Mouse (Mus musculus) lung, embryonic 14.5 days (tissue): ENCODE results near the gene Bcl2. TPM values are rescaled to one million over a fixed set of nuclear protein-coding genes. Genes with fewer than 3 reads are reported as not detected.

Source experiments
- ATAC-seq: fragments of 200-750 bp; cut with Nextera tagmentation; 2 replicates; pipeline ENCODE4 v1.8.0; 2017; ENCODE audit warnings: mild to moderate bottlenecking, moderate TSS enrichment, moderate library complexity; ENCODE audit not compliant: insufficient read depth
- DNase-seq: peaks from one replicate; pipeline ENCODE4 v3.0.0-alpha.2; 2015
- H3K27ac ChIP-seq: fragments of 300-500 bp; sonication (generic); 2 replicates; pipeline ENCODE4 v1.5.1; 2014; ENCODE audit warnings: low read depth, mild to moderate bottlenecking, moderate library complexity
- H3K27me3 ChIP-seq: fragments of 300-500 bp; sonication (generic); 2 replicates; pipeline ENCODE4 v1.6.1; 2014; ENCODE audit warnings: low read length, control low read depth; ENCODE audit not compliant: insufficient read depth
- H3K36me3 ChIP-seq: fragments of 300-500 bp; sonication (generic); 2 replicates; pipeline ENCODE4 v1.6.1; 2014; ENCODE audit warnings: control low read depth; ENCODE audit not compliant: insufficient read depth
- H3K4me1 ChIP-seq: fragments of 300-500 bp; sonication (generic); 2 replicates; pipeline ENCODE4 v1.6.1; 2014; ENCODE audit warnings: antibody characterized with exemption, control low read depth; ENCODE audit not compliant: insufficient read depth
- H3K4me2 ChIP-seq: fragments of 300-500 bp; sonication (generic); 2 replicates; pipeline ENCODE4 v1.6.1; 2014; ENCODE audit warnings: mild to moderate bottlenecking
- H3K4me3 ChIP-seq: fragments of 300-500 bp; sonication (generic); 2 replicates; pipeline ENCODE4 v1.5.1; 2014; ENCODE audit warnings: low read depth, low read length
- H3K9ac ChIP-seq: fragments of 300-500 bp; sonication (generic); 2 replicates; pipeline ENCODE4 v1.6.1; 2014
- H3K9me3 ChIP-seq: fragments of 300-500 bp; sonication (generic); 2 replicates; pipeline ENCODE4 v1.6.1; 2016; ENCODE audit warnings: low read depth, low read length, control low read depth
- CTCF ChIP-seq: IDR thresholded peaks from 2 replicates; pipeline ENCODE4 v1.5.1; 2016; ENCODE audit warnings: antibody characterized with exemption, low read depth
- WGBS: fragments of 180-500 bp; shearing (Covaris S2); extraction: QIAGEN DNeasy Blood & Tissue Kit; methylation state at CpG from one replicate; pipeline ENCODE4 v1.1.7; 2014; 5-methylcytosine and 5-hydroxymethylcytosine counted together
- polyA plus RNA-seq: library from polyadenylated mRNA; unstranded; fragments of >200 nt; fragmentation: Nextera tagmentation; extraction: Ambion mirVana; gene quantifications from 2 replicates; pipeline ENCODE4 v1.2.1, GENCODE M21; 2014

The Bcl2 gene
- polyA plus RNA-seq = 16.2 and 16.5 TPM in 2 replicates

DNA sequence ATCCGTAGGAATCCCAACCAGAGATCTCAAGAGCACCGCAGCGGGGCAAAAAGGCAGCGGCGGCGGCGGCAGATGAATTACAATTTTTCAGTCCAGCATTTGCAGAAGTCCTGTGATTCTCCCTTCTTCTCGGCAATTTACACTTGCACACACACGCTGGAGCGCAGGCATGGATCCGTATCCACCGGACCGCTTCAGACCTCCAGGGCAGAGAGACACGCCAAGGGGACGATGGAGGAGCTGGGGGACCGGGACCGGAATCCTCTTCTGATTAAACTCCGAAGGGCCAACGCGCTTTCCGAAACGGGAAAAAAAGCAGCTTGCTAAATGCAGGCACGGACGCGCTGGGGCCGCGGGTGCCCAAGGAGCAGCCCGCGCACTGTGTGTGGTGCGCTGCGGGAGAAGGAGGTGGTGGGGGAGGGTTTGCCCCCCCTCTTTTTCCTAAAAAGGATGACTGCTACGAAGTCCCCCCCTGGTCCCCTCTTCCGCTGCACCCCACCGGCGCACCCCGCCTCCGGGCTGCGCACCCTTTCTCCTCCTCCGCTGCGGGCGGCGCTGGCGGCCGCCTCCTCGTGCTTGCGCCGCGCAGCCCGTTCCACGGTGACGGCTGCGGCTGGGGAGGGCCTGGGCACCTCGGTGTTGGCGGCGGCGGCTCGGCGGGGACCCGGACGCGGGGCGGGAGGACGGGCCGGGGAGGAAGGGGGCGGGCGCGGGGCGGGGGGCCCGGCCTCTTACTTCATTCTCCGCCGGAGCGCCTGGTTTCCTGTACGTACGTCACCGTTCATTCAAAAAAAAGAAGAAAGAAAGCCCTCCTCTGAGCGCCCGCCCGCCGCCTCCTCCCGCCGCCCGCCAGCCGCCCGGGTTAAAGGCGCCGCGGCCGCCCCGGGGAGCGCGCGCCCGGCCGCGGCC is at the start of gene Bcl2:
Bcl2 (minus strand) TSS at position 654 of the 909 bp plus-strand sequence.
- under 1% methylated on average over 84 of the region's 95 CpGs for WGBS
- H3K9ac ChIP-seq = peak within 1 kb of the TSS; percentile 85
- H3K27me3 ChIP-seq = no peaks in the 10 kb centered on the region
- no peaks in the 10 kb centered on the region for H3K36me3 ChIP-seq
- no peak for TF ChIP-seq CTCF
- peak; percentile 84 for ATAC-seq
- peak within 1 kb of the TSS; percentile 98 for H3K4me2 ChIP-seq
- H3K9me3 ChIP-seq = no peaks in the 10 kb centered on the region
- peak; percentile 89 for DNase-seq
- peak within 1 kb of the TSS; percentile 95 for H3K27ac ChIP-seq
- peaks cover 10% of the 10 kb centered on the region for H3K4me1 ChIP-seq
- H3K4me3 ChIP-seq = peak within 1 kb of the TSS; percentile 73

DNA sequence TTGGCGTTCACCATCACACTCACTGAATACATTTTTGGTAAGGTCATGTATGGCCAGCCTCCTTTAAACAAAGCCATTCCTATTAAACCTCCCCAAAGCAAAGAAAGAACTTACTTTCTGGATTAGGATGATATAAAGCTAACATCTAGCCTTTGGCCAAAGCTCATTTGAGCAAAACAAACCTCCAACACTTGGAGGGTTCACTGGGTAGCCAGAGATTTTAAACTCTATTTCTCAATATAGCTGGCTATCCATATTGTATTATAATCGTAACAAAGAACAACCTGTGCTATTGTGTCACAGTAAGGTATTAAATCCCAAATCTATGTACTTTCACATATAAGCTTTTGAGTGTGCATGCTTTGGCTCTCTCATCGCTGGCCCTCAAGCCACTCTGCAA is 46.7 kb upstream of the Bcl2 start:
- H3K4me1 ChIP-seq = peaks cover 5% of the 10 kb centered on the region; the same call in 1 of the 2 replicates
- DNase-seq (no peak), ATAC-seq (no peak)
- no peak for TF ChIP-seq CTCF
- no peak overlapping the region for H3K27ac ChIP-seq
- H3K9me3 ChIP-seq = no peaks in the 10 kb centered on the region
- peaks cover 5% of the 10 kb centered on the region; the same call in 1 of the 2 replicates for H3K36me3 ChIP-seq
- peak overlapping the region; percentile 95 for H3K4me2 ChIP-seq
- H3K27me3 ChIP-seq = no peaks in the 10 kb centered on the region
- no peak overlapping the region for H3K9ac ChIP-seq
- no peak overlapping the region for H3K4me3 ChIP-seq
- 79% methylated on average over 3 of the region's 3 CpGs for WGBS

DNA sequence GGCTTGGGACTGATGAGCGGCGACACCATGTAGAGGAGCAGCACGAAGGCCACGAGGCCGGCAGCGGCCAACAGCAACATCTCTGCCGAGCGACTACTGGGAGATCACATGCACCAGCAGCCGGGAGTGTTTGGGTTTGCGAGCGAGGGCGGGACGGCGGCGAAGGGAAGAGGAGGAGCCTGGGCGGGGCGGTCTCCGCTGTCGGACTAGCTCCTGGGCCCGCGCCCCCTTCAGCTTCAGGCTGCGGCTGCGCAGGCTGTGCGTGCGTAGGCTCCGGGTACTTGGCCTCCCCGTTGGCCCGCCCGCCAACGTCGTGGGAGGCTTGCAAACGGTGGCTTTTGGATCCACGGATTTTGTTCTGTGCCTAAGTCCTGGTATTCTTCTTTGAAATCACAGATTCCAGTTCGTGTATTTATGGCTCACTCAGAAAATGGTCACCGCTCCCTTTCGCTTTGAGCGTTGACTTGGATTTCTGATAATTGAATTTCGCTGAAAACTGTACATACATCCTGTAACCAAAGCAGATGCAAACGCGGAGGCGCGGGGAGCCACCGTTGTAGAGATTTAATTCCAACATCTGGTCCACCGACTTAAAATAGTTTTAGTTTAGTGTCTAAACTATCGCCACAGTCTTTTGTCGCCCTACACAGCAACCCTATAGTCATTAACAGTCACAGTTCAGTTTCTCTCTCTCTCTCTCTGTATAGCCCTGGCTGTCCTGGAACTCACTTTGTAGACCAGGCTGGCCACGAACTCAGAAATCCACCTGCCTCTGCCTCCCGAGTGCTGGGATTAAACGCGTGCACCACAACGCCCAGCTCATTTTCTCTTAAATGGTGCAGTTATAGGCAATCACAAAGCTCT is 45.7 kb upstream of the Bcl2 start, which contains the start of gene Kdsr:
Kdsr (minus strand) TSS at position 156 of the 864 bp plus-strand sequence.
- H3K27me3 ChIP-seq = no peaks in the 10 kb centered on the region
- ATAC-seq (peak; percentile 98), DNase-seq (peak; percentile 99)
- WGBS = 4% methylated on average over 51 of the region's 51 CpGs
- H3K4me3 ChIP-seq = peak within 1 kb of the TSS; percentile 71
- H3K36me3 ChIP-seq = 0 out of 2 replicates have a peak, but pooled peaks cover 2% of the 10 kb centered on the region
- peak within 1 kb of the TSS; percentile 95 for H3K27ac ChIP-seq
- peak within 1 kb of the TSS; percentile 95 for H3K4me2 ChIP-seq
- no peak; the same call in 1 of the 2 replicates for TF ChIP-seq CTCF
- peaks cover 5% of the 10 kb centered on the region; the same call in 1 of the 2 replicates for H3K4me1 ChIP-seq
- peak within 1 kb of the TSS; percentile 69 for H3K9ac ChIP-seq
- no peaks in the 10 kb centered on the region for H3K9me3 ChIP-seq

DNA sequence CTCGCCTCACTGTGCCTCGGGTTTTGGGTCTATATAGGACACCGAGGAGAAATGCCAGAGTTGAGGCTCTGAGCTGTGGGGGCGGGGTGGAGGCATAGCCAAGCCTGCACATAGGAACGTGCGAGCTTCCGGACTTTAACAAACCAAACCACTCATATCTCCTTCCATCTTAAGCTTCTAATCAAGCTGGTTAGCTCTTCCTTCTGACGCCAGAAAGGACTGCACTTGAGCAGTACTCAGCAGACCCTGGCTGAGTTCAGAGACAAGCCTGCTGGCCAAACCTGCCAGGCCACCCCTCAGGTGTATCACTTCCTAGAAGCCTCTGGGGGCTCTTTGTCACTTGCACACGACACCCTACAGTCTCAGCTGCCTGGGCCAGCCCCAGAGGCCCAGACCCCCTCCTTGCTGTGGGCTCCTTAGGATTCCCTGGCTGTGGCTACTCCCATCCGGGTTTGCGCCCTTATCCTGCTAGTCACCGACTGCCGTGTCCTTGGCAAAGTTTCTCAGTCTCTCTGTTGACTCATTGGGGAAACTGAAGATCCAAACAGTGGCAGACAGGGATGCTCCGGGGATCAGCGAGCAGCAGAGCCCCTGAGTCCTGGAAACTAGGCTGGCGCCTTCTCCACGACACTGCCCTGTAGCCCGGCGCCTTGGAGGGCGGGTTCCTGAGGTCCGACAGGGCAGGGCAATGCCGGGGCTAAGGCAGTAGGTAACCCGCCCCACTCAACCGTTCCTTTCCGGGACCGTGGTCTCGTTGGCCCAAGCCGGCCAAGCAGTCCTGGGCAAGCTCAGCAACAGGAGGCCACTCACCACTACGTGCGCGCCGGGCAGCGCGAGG is 44.9 kb upstream of the Bcl2 start:
- Histone ChIP-seq H3K27ac (peak overlapping the region; percentile 88), H3K4me3 (peak overlapping the region; percentile 71), H3K27me3 (no peaks in the 10 kb centered on the region), H3K4me1 (peaks cover 5% of the 10 kb centered on the region; the same call in 1 of the 2 replicates), H3K36me3 (0 out of 2 replicates have a peak, but pooled peaks cover 4% of the 10 kb centered on the region), H3K9me3 (no peaks in the 10 kb centered on the region), H3K4me2 (peak overlapping the region; percentile 95), H3K9ac (peak overlapping the region; percentile 69)
- DNase-seq (peak; percentile 47), ATAC-seq (peak; percentile 56)
- TF ChIP-seq CTCF = no peak
- under 1% methylated on average over 34 of the region's 34 CpGs for WGBS

DNA sequence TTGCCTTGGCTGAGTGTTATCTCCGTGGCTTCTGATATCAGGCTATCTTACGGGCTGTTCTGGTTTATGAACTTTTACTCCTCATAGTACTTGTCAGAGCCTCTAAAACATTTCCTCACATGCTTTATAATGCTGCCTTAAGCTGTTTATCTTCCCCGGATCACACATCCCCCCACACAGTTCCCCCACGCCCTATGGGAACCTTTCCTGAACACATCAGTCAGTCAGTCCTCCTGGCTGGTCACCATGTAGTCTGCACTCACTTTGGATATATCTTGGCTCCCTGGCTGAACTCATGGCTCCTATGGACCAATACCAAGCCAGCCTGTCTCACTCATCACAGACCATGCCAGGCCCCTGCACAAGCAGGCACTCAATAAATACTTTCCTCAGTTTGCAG is 42.6 kb upstream of the Bcl2 start:
- no peak for ATAC-seq
- no peaks in the 10 kb centered on the region for H3K27me3 ChIP-seq
- 54% methylated on average over 4 of the region's 4 CpGs for WGBS
- H3K4me2 ChIP-seq = no peak overlapping the region
- no peak for DNase-seq
- no peak for TF ChIP-seq CTCF
- H3K9me3 ChIP-seq = no peaks in the 10 kb centered on the region
- H3K4me3 ChIP-seq = no peak overlapping the region
- no peak overlapping the region for H3K9ac ChIP-seq
- H3K36me3 ChIP-seq = 0 out of 2 replicates have a peak, but pooled peaks cover 11% of the 10 kb centered on the region
- H3K27ac ChIP-seq = no peak overlapping the region
- peaks cover 5% of the 10 kb centered on the region; the same call in 1 of the 2 replicates for H3K4me1 ChIP-seq

DNA sequence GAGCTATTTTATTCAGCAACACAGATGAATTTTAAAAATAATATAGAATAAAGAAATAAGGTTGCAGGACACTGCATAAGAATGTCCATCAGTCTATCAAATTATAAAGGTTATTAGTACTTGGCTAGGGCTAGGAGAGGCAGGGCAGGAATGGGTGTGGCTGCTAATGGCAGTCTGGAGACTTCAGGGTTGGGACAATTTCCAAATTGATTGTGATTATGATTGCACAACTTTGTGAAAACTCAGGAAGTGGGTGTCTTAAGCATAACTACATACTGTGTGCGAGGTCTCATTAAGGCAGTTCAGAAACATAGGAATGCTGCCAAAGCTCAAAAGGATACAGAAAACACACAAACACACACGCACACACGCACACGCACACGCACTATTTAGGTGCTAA is 37.9 kb upstream of the Bcl2 start:
- no peak overlapping the region for H3K27ac ChIP-seq
- no peak for ATAC-seq
- 86% methylated on average over 5 of the region's 5 CpGs for WGBS
- no peaks in the 10 kb centered on the region for H3K9me3 ChIP-seq
- TF ChIP-seq CTCF = no peak
- no peak overlapping the region for H3K9ac ChIP-seq
- no peak overlapping the region for H3K4me2 ChIP-seq
- no peak for DNase-seq
- H3K4me1 ChIP-seq = no peaks in the 10 kb centered on the region
- peaks cover 25% of the 10 kb centered on the region for H3K36me3 ChIP-seq
- H3K4me3 ChIP-seq = no peak overlapping the region
- no peaks in the 10 kb centered on the region for H3K27me3 ChIP-seq
